Comparison of ENCODE assay signal across 10 mouse cellular contexts in genomic region chr7:44246984-44247470, GRCm38 (mm10). TPM values are rescaled to one million over a fixed set of nuclear protein-coding genes. Genes with fewer than 3 reads are reported as not detected.
DNase-seq lines count a peak whose midpoint lies in the region; TF ChIP-seq lines count a peak whose summit lies in the region.
"Had no signal": no experiment of that assay in that cellular context is flagged by ENCODE, and none has a peak within 500 bp of the region (broad histone marks: within the 10 kb centered on the region; RNA-seq: fewer than 3 reads in every experiment).

No protein-coding gene starts in this region.

- H3K79me3 ChIP-seq in C2C12 (ENCODE audit: low read depth), result peaks cover 25% of the 10 kb centered on the region

- peaks cover 52% of the 10 kb centered on the region for H3K79me2 ChIP-seq in C2C12 (ENCODE audit: control insufficient read depth, insufficient read depth)

- peak; percentile 9 for DNase-seq in gastrocnemius, adult 18-20 months (ENCODE audit: low spot score)
- DNase-seq in gastrocnemius, postnatal 14 days, result no peak
- peak; percentile 64 for DNase-seq in brain, embryonic 18.5 days (ENCODE audit: low read depth, low spot score)
- DNase-seq in frontal cortex, adult 2 months (ENCODE audit: extremely low spot score in 1 of 2, low spot score in 1 of 2), result peak; percentile 32 to 48
- peak; percentile 18 to 55 for DNase-seq in kidney, postnatal 25 days
- peak; percentile 69 for DNase-seq in mesoderm, embryonic 11.5 days (ENCODE audit: low read depth, low spot score)
- peak; percentile 56 for DNase-seq in telencephalon, adult 2 months (ENCODE audit: low read depth, low spot score)

- no peaks in the 10 kb centered on the region for H3K27me3 ChIP-seq in C2C12 (ENCODE audit: control insufficient read depth, insufficient read depth, insufficient read length)

- intact Hi-C loops in gastrocnemius, postnatal 14 days (cut with DNase I; ENCODE audit: low total_unique reads), result no loop called here

- H3K36me3 ChIP-seq in C2C12 (ENCODE audit: control insufficient read depth, insufficient read depth), result peaks cover 27% of the 10 kb centered on the region

- no peak for TF ChIP-seq CTCF in C2C12 (IDR thresholded peaks at IDR 0.05; ENCODE audit: control insufficient read depth, insufficient read depth, insufficient read length)

- peak overlapping the region; percentile 94 for H3ac ChIP-seq in C2C12 (ENCODE audit: control insufficient read depth, insufficient read length, low read depth)

- H3K4me3 ChIP-seq in C2C12 (ENCODE audit: insufficient read depth, poor library complexity, severe bottlenecking), result peak overlapping the region; percentile 89

TF ChIP-seq in C2C12, 6 proteins besides CTCF, POLR2A, EP300 and RAD21:
- TF ChIP-seq FOSL1 (IDR thresholded peaks at IDR 0.05; ENCODE audit: insufficient read depth, low read length, poor library complexity, severe bottlenecking), result no peak
- no peak for TF ChIP-seq MYOG (IDR thresholded peaks at IDR 0.05; ENCODE audit: control insufficient read depth, extremely low read depth, insufficient read length)
- no peak for TF ChIP-seq USF1 (IDR thresholded peaks at IDR 0.05; ENCODE audit: low read depth)
- no peak for TF ChIP-seq MAX (IDR thresholded peaks at IDR 0.05)
- TF ChIP-seq CEBPB (IDR thresholded peaks at IDR 0.05; ENCODE audit: low read depth), result no peak
- no peak for TF ChIP-seq MYOD1 (IDR thresholded peaks at IDR 0.05; ENCODE audit: control insufficient read depth, insufficient read length, low read depth)
TF ChIP-seq in C2C12: peak in this region for 0.

RNA-seq across cellular contexts. Expression of gene 2410002F23Rik, which starts 0.5 kb away (rescaled TPM):
- total RNA-seq in gastrocnemius, adult 18-20 months (2021), result 1 to 10 TPM; 4.9 to 5.9 TPM
- total RNA-seq in gastrocnemius, postnatal 14 days (2021), result 10 to 100 TPM; 14.2 to 16.2 TPM
- 68.9 TPM for polyA plus RNA-seq in C2C12 (2012; fragmentation: generic; extraction: Trizol)
- 114 and 118 TPM in 2 replicates for polyA plus RNA-seq in frontal cortex, adult 2 months (2012; rRNA removed)

RNA-seq across cellular contexts. Expression of gene 1700028J19Rik, which starts 0.5 kb away (rescaled TPM):
- not detected for total RNA-seq in gastrocnemius, adult 18-20 months (2021)
- under 1 TPM; 0.21 to 0.33 TPM for total RNA-seq in gastrocnemius, postnatal 14 days (2021)
- 0.68 TPM for polyA plus RNA-seq in C2C12 (2012; fragmentation: generic; extraction: Trizol)
- 2.1 TPM in 2 replicates for polyA plus RNA-seq in frontal cortex, adult 2 months (2012; rRNA removed)

RNA-seq across cellular contexts. Expression of gene Acp4, which starts 10.2 kb away (rescaled TPM):
- not detected for total RNA-seq in gastrocnemius, adult 18-20 months (2021)
- total RNA-seq in gastrocnemius, postnatal 14 days (2021), result not detected
- polyA plus RNA-seq in C2C12 (2012; fragmentation: generic; extraction: Trizol), result not detected
- polyA plus RNA-seq in frontal cortex, adult 2 months (2012; rRNA removed), result not detected in 2 replicates
- total RNA-seq: adrenal gland, adult 18-20 months; neutrophil, adult 5-6 weeks had no signal

RNA-seq across cellular contexts. Expression of gene Gm36864, which starts 11.1 kb away (rescaled TPM):
- not detected for total RNA-seq in gastrocnemius, adult 18-20 months (2021)
- not detected for total RNA-seq in gastrocnemius, postnatal 14 days (2021)
- polyA plus RNA-seq in C2C12 (2012; fragmentation: generic; extraction: Trizol), result 0.06 TPM
- not detected in 2 replicates for polyA plus RNA-seq in frontal cortex, adult 2 months (2012; rRNA removed)
- total RNA-seq: adrenal gland, adult 18-20 months; neutrophil, adult 5-6 weeks had no signal

RNA-seq across cellular contexts. Expression of gene Gm15517, which starts 14.2 kb away (rescaled TPM):
- total RNA-seq in gastrocnemius, adult 18-20 months (2021), result not detected
- total RNA-seq in gastrocnemius, postnatal 14 days (2021), result not detected
- polyA plus RNA-seq in C2C12 (2012; fragmentation: generic; extraction: Trizol), result not detected
- 0.82 and 0.99 TPM in 2 replicates for polyA plus RNA-seq in frontal cortex, adult 2 months (2012; rRNA removed)
- total RNA-seq: adrenal gland, adult 18-20 months; neutrophil, adult 5-6 weeks had no signal
